11 mouse cellular contexts compared by ENCODE assay signal in genomic region chr9:70018879-70019278, GRCm38 (mm10). TPM values are rescaled to one million over a fixed set of nuclear protein-coding genes. Genes with fewer than 3 reads are reported as not detected.
DNase-seq lines count a peak whose midpoint lies in the region; ATAC-seq and TF ChIP-seq lines count a peak whose summit lies in the region.
"Had no signal": no experiment of that assay in that cellular context is flagged by ENCODE, and none has a peak within 500 bp of the region (broad histone marks: within the 10 kb centered on the region; RNA-seq: fewer than 3 reads in every experiment).

No protein-coding gene starts in this region.

- no peak for ATAC-seq in kidney, postnatal 0 days (replicated peaks; ENCODE audit: low FRiP score, low read depth)

- H3K9me3 ChIP-seq in kidney, postnatal 0 days (replicated peaks; ENCODE audit: low read length), result no peaks in the 10 kb centered on the region
- H3K9me3 ChIP-seq in CH12.LX (replicated peaks; ENCODE audit: low read length), result no peaks in the 10 kb centered on the region
- H3K9me3 ChIP-seq: limb, embryonic 13.5 days had no signal

- TF ChIP-seq CTCF in kidney, postnatal 0 days (IDR thresholded peaks at IDR 0.05; ENCODE audit: low read depth), result peak; percentile 75
- peak in 1 of 2 experiments; percentile 67; a peak in 2 of 4 replicates for TF ChIP-seq CTCF in CH12.LX (conservative IDR thresholded peaks at IDR 0.05 in 1 of 2, IDR thresholded peaks at IDR 0.05 in 1 of 2; ENCODE audit: low read depth in 2 of 2, low read length in 2 of 2)

- peaks cover 18% of the 10 kb centered on the region for H3K79me2 ChIP-seq in CH12.LX (replicated peaks; ENCODE audit: control insufficient read depth, extremely low read depth, insufficient read depth, poor library complexity, severe bottlenecking)

- peak; percentile 65 for TF ChIP-seq RAD21 in CH12.LX (IDR thresholded peaks at IDR 0.05; ENCODE audit: low read depth, low read length)

- H3K4me1 ChIP-seq in kidney, postnatal 0 days (replicated peaks; ENCODE audit: insufficient read depth, low read length), result peaks cover 5% of the 10 kb centered on the region; the same call in 1 of the 2 replicates
- peaks cover 0 to 26% of the 10 kb centered on the region in 2 experiments; a peak in 2 of 4 replicates for H3K4me1 ChIP-seq in CH12.LX (ENCODE audit: control insufficient read depth in 1 of 2, insufficient read depth in 2 of 2)

- H3K27me3 ChIP-seq in kidney, postnatal 0 days (ENCODE audit: insufficient read depth, low read length), result no peaks in the 10 kb centered on the region
- no peaks in the 10 kb centered on the region for H3K27me3 ChIP-seq in CH12.LX (replicated peaks)
- H3K27me3 ChIP-seq: limb, embryonic 13.5 days had no signal

- no peak overlapping the region for H3K4me2 ChIP-seq in kidney, postnatal 0 days (ENCODE audit: low read length)
- H3K4me2 ChIP-seq in CH12.LX (ENCODE audit: insufficient read depth, low read depth, poor library complexity, severe bottlenecking), result no peak overlapping the region
- H3K4me2 ChIP-seq: limb, embryonic 13.5 days had no signal

- dilution Hi-C loops in CH12.LX (cut with MboI; ENCODE audit: extremely low pct_ligation_motif_present, extremely low pct_unique_long_range_greater_than_20kb, low sequenced_read_pairs), result no loop called here

- H3K9ac ChIP-seq in kidney, postnatal 0 days (ENCODE audit: low read depth, low read length), result no peak overlapping the region
- H3K9ac ChIP-seq in CH12.LX (ENCODE audit: insufficient read depth, low read depth), result no peak overlapping the region
- H3K9ac ChIP-seq: limb, embryonic 13.5 days had no signal

- in situ Hi-C loops in CH12.LX (cut with MboI; ENCODE audit: low pct_ligation_motif_present, low pct_unique_long_range_greater_than_20kb, low sequenced_read_pairs), result no loop called here

- peak; percentile 65 for DNase-seq in kidney, postnatal 0 days (ENCODE audit: low spot score)
- no peak for DNase-seq in kidney, adult 8-10 months
- peak; percentile 43 for DNase-seq in 416B (ENCODE audit: low read depth)
- peak; percentile 38 for DNase-seq in CH12.LX (ENCODE audit: extremely low read depth)
- peak; percentile 25 for DNase-seq in forelimb bud, embryonic 11.5 days (ENCODE audit: low read depth, low spot score)
- DNase-seq in urinary bladder, postnatal 10 days (ENCODE audit: low spot score), result no peak
- DNase-seq in adrenal gland, postnatal 14 days, result no peak
- DNase-seq: adrenal gland, adult 2 months; heart, postnatal 14 days; thymus, postnatal 36 days had no signal

- no peak overlapping the region for H3K27ac ChIP-seq in kidney, postnatal 0 days
- H3K27ac ChIP-seq in CH12.LX (ENCODE audit: insufficient read depth, low read depth), result no peak overlapping the region
- H3K27ac ChIP-seq: limb, embryonic 13.5 days had no signal

- peaks cover 8% of the 10 kb centered on the region; the same call in 1 of the 2 replicates for H3K36me3 ChIP-seq in kidney, postnatal 0 days (ENCODE audit: insufficient read depth, low read length)
- peaks cover 5 to 53% of the 10 kb centered on the region in 2 experiments for H3K36me3 ChIP-seq in CH12.LX (replicated peaks in 1 of 2; ENCODE audit: control insufficient read depth in 1 of 2, insufficient read depth in 1 of 2, low read length in 1 of 2)

- no peak for TF ChIP-seq EP300 in CH12.LX (IDR thresholded peaks at IDR 0.05; ENCODE audit: low read length)

- TF ChIP-seq POLR2A in CH12.LX (IDR thresholded peaks at IDR 0.05; ENCODE audit: low read depth, low read length), result no peak

- no peak overlapping the region for H3K4me3 ChIP-seq in kidney, postnatal 0 days (replicated peaks; ENCODE audit: low read depth, low read length)
- no peak overlapping the region for H3K4me3 ChIP-seq in CH12.LX (replicated peaks in 1 of 3; ENCODE audit: low read depth in 2 of 3, low read length in 2 of 3, poor library complexity in 1 of 3)
- H3K4me3 ChIP-seq: limb, embryonic 13.5 days had no signal

TF ChIP-seq in CH12.LX, 34 proteins besides CTCF, POLR2A, EP300 and RAD21:
- peak; percentile 50 for TF ChIP-seq SMC3 (IDR thresholded peaks at IDR 0.05; ENCODE audit: low read depth, low read length)
- no peak for TF ChIP-seq UBTF (IDR thresholded peaks at IDR 0.05; ENCODE audit: low read depth, low read length)

RNA-seq across cellular contexts. Expression of gene Gtf2a2, which starts 6.5 kb away (rescaled TPM):
- polyA plus RNA-seq in kidney, postnatal 0 days (2015; fragmentation: Nextera tagmentation; extraction: Ambion mirVana), result 210 and 211 TPM in 2 replicates
- total RNA-seq in CH12.LX (2012; rRNA removed), result 51.1 and 65.5 TPM in 2 replicates
- 156 and 179 TPM in 2 replicates for total RNA-seq in CH12.LX (2014; rRNA removed)
- 94.2 and 109 TPM in 2 replicates for polyA plus RNA-seq in CH12.LX (2012; ENCODE audit: insufficient read length, low read depth)
- total RNA-seq in adrenal gland, postnatal 14 days (2021), result 76.2 and 84.8 TPM in 2 replicates

RNA-seq across cellular contexts. Expression of gene Gcnt3, which starts 19.0 kb away (rescaled TPM):
- 2.6 and 2.9 TPM in 2 replicates for polyA plus RNA-seq in kidney, postnatal 0 days (2015; fragmentation: Nextera tagmentation; extraction: Ambion mirVana)
- total RNA-seq in CH12.LX (2012; rRNA removed) (0.04 TPM in 1 of 2 replicates, not detected in the other), CH12.LX (2014; rRNA removed) (0.04 TPM in 1 of 2 replicates, not detected in the other)
- polyA plus RNA-seq in CH12.LX (2012; ENCODE audit: insufficient read length, low read depth), result not detected in 2 replicates
- not detected in 2 replicates for total RNA-seq in adrenal gland, postnatal 14 days (2021)
- total RNA-seq: heart, postnatal 14 days had no signal
- polyA plus RNA-seq: adrenal gland, adult 2 months had no signal

RNA-seq across cellular contexts. Expression of gene Bnip2, which starts 29.6 kb away (rescaled TPM):
- 88.9 and 90.6 TPM in 2 replicates for polyA plus RNA-seq in kidney, postnatal 0 days (2015; fragmentation: Nextera tagmentation; extraction: Ambion mirVana)
- total RNA-seq in CH12.LX (2012; rRNA removed) (54.3 and 67.5 TPM in 2 replicates), CH12.LX (2014; rRNA removed) (104 and 117 TPM in 2 replicates)
- polyA plus RNA-seq in CH12.LX (2012; ENCODE audit: insufficient read length, low read depth), result 88.1 and 89.7 TPM in 2 replicates
- 97.8 and 100 TPM in 2 replicates for total RNA-seq in adrenal gland, postnatal 14 days (2021)

Comparison
In these comparisons a context has a peak if more than half of its experiments do, and no peak if none do; other contexts are left out.
1. DNase-seq: peak in kidney, postnatal 0 days (single experiment), 416B (single experiment), CH12.LX (single experiment) and forelimb bud, embryonic 11.5 days (single experiment); none in kidney, adult 8-10 months (0 of 2), urinary bladder, postnatal 10 days (single experiment) and adrenal gland, postnatal 14 days (single experiment).